Mouse (Mus musculus) MEL-GATA-1-ER (cell line): ENCODE data around the gene Hnrnpk.
"Not testable (repeated sequence)": the region's sequence is repeated elsewhere in the genome, so short reads cannot be mapped to it uniquely, and the experiment has no call there.

Experiments
- DNase-seq: peaks from one replicate; pipeline ENCODE4 v3.0.0-alpha.2; 2012; ENCODE audit warnings: low read depth; ENCODE audit errors: extremely low read depth

Gene Hnrnpk

GRCm38 (mm10) chr13:58389324-58389951 is 13.7 kb downstream of the Hnrnpk start:
- no peak for DNase-seq

GRCm38 (mm10) chr13:58388379-58388778 is 14.8 kb downstream of the Hnrnpk start:
- DNase-seq, result no peak

- DNase-seq, result no peak
These were observed 15.2 kb downstream of the Hnrnpk start for GRCm38 (mm10) chr13:58387948-58388347.

GRCm38 (mm10) chr13:58385547-58385920 is 17.6 kb downstream of the Hnrnpk start:
- DNase-seq, result no peak

- no peak for DNase-seq
These were observed 18.2 kb downstream of the Hnrnpk start, which contains the start of gene 2210016F16Rik for GRCm38 (mm10) chr13:58384779-58385546. 2210016F16Rik (minus strand) TSS chr13:58385225.

GRCm38 (mm10) chr13:58384371-58384770 is 18.8 kb downstream of the Hnrnpk start:
- no peak for DNase-seq

GRCm38 (mm10) chr13:58373153-58373470 is 30.0 kb downstream of the Hnrnpk start:
- DNase-seq, result no peak

- DNase-seq, result no peak
These were observed 30.6 kb downstream of the Hnrnpk start for GRCm38 (mm10) chr13:58372278-58373152.

- DNase-seq, result no peak
These were observed 34.3 kb downstream of the Hnrnpk start for GRCm38 (mm10) chr13:58368835-58369234.

- no peak for DNase-seq
These were observed 35.5 kb downstream of the Hnrnpk start for GRCm38 (mm10) chr13:58367641-58368040.

GRCm38 (mm10) chr13:58366373-58366772 is 36.8 kb downstream of the Hnrnpk start:
- no peak for DNase-seq

- DNase-seq, result not testable (repeated sequence)
These were observed 38.0 kb downstream of the Hnrnpk start for GRCm38 (mm10) chr13:58365179-58365578.

GRCm38 (mm10) chr13:58364353-58365175 is 38.6 kb downstream of the Hnrnpk start:
- no peak for DNase-seq

GRCm38 (mm10) chr13:58359304-58359653 is 43.9 kb downstream of the Hnrnpk start:
- DNase-seq, result no peak

- peak; percentile 83 for DNase-seq
These were observed 44.4 kb downstream of the Hnrnpk start, which contains the start of gene Kif27 for GRCm38 (mm10) chr13:58358629-58359303. Kif27 (minus strand) TSS chr13:58359122.

GRCm38 (mm10) chr13:58352996-58353395 is 50.1 kb downstream of the Hnrnpk start:
- no peak for DNase-seq

GRCm38 (mm10) chr13:58350606-58351005 is 52.5 kb downstream of the Hnrnpk start:
- no peak for DNase-seq

- DNase-seq, result no peak
These were observed 58.6 kb downstream of the Hnrnpk start for GRCm38 (mm10) chr13:58344505-58344904.
